Mouse (Mus musculus): ENCODE measurements around the gene Eomes. TPM values are rescaled to one million over a fixed set of nuclear protein-coding genes. Genes with fewer than 3 reads are reported as not detected.

Gene Eomes
- 28.3 and 33.9 TPM in 2 replicates for polyA plus RNA-seq (2015; fragmentation: Nextera tagmentation; extraction: Ambion mirVana)

- Histone ChIP-seq H3K9me3 (no peaks in the 10 kb centered on the region), H3K4me2 (replicated peaks) (peak within 1 kb of the TSS; percentile 51), H3K27me3 (peaks cover 54% of the 10 kb centered on the region), H3K9ac (replicated peaks) (peak within 1 kb of the TSS; percentile 41), H3K4me3 (peak within 1 kb of the TSS; percentile 43), H3K36me3 (no peaks in the 10 kb centered on the region), H3K4me1 (peaks cover 37% of the 10 kb centered on the region), H3K27ac (replicated peaks) (peak within 1 kb of the TSS; percentile 70)
- ATAC-seq (replicated peaks) = peak; percentile 49; the same call in 1 of the 2 replicates
- WGBS = 1% methylated on average over 9 of the region's 9 CpGs
These were observed at the start of gene Eomes for GRCm38 (mm10) chr9:118477961-118478360. Gene Eomes, plus strand, starts transcription at chr9:118478212.

- no peak for ATAC-seq (replicated peaks)
- H3K36me3 ChIP-seq = no peaks in the 10 kb centered on the region
- H3K27me3 ChIP-seq = no peaks in the 10 kb centered on the region
- H3K27ac ChIP-seq (replicated peaks) = no peak overlapping the region
- no peak overlapping the region for H3K4me2 ChIP-seq (replicated peaks)
- H3K9me3 ChIP-seq = no peaks in the 10 kb centered on the region
- 25% methylated on average over 9 of the region's 9 CpGs for WGBS
- no peak overlapping the region for H3K9ac ChIP-seq (replicated peaks)
- no peaks in the 10 kb centered on the region for H3K4me1 ChIP-seq
- H3K4me3 ChIP-seq = no peak overlapping the region
These were observed 33.2 kb upstream of the Eomes start for GRCm38 (mm10) chr9:118444809-118445208.

- H3K4me3 ChIP-seq = no peak overlapping the region
- H3K4me1 ChIP-seq = no peaks in the 10 kb centered on the region
- H3K27me3 ChIP-seq = no peaks in the 10 kb centered on the region
- no peak for ATAC-seq (replicated peaks)
- H3K9ac ChIP-seq (replicated peaks) = no peak overlapping the region
- no peaks in the 10 kb centered on the region for H3K36me3 ChIP-seq
- no peaks in the 10 kb centered on the region for H3K9me3 ChIP-seq
- H3K27ac ChIP-seq (replicated peaks) = no peak overlapping the region
- no peak overlapping the region for H3K4me2 ChIP-seq (replicated peaks)
- 84% methylated on average over 8 of the region's 8 CpGs for WGBS
These were observed 28.7 kb upstream of the Eomes start for GRCm38 (mm10) chr9:118449336-118449735.

GRCm38 (mm10) chr9:118453427-118453826 lies 24.6 kb upstream of the Eomes start:
- whole genome bisulfite sequencing = 57% methylated on average over 9 of the region's 9 CpGs
- no peaks in the 10 kb centered on the region for H3K9me3 ChIP-seq
- H3K4me1 ChIP-seq = peaks cover 7% of the 10 kb centered on the region
- H3K4me3 ChIP-seq = no peak overlapping the region
- H3K36me3 ChIP-seq = no peaks in the 10 kb centered on the region
- no peak overlapping the region for H3K4me2 ChIP-seq (replicated peaks)
- no peak for ATAC-seq (replicated peaks)
- no peak overlapping the region for H3K9ac ChIP-seq (replicated peaks)
- H3K27ac ChIP-seq (replicated peaks) = no peak overlapping the region
- no peaks in the 10 kb centered on the region; the same call in 1 of the 2 replicates for H3K27me3 ChIP-seq

GRCm38 (mm10) chr9:118455188-118455845 lies 22.7 kb upstream of the Eomes start:
- ATAC-seq (replicated peaks) = peak; percentile 88
- WGBS = 50% methylated on average over 9 of the region's 9 CpGs

GRCm38 (mm10) chr9:118456405-118456804 lies 21.6 kb upstream of the Eomes start:
- H3K36me3 ChIP-seq = no peaks in the 10 kb centered on the region
- no peak overlapping the region for H3K4me2 ChIP-seq (replicated peaks)
- H3K9me3 ChIP-seq = no peaks in the 10 kb centered on the region
- ATAC-seq (replicated peaks) = no peak
- peaks cover 7% of the 10 kb centered on the region for H3K4me1 ChIP-seq
- no peak overlapping the region for H3K9ac ChIP-seq (replicated peaks)
- no peak overlapping the region for H3K27ac ChIP-seq (replicated peaks)
- H3K4me3 ChIP-seq = no peak overlapping the region
- H3K27me3 ChIP-seq = peaks cover 3% of the 10 kb centered on the region; the same call in 1 of the 2 replicates
- WGBS = 48% methylated on average over 6 of the region's 6 CpGs

More at GRCm38 (mm10) chr9:118455188-118455845, 22.7 kb upstream of the Eomes start:
- Histone ChIP-seq H3K27me3 (peaks cover 3% of the 10 kb centered on the region; the same call in 1 of the 2 replicates), H3K4me2 (replicated peaks) (no peak overlapping the region), H3K36me3 (no peaks in the 10 kb centered on the region), H3K4me3 (no peak overlapping the region), H3K9me3 (no peaks in the 10 kb centered on the region), H3K27ac (replicated peaks) (no peak overlapping the region), H3K9ac (replicated peaks) (no peak overlapping the region), H3K4me1 (peaks cover 7% of the 10 kb centered on the region)

- Histone ChIP-seq H3K27ac (replicated peaks) (no peak overlapping the region), H3K9ac (replicated peaks) (no peak overlapping the region), H3K27me3 (peaks cover 7% of the 10 kb centered on the region; the same call in 1 of the 2 replicates), H3K36me3 (no peaks in the 10 kb centered on the region), H3K4me2 (replicated peaks) (no peak overlapping the region), H3K4me3 (no peak overlapping the region), H3K9me3 (no peaks in the 10 kb centered on the region), H3K4me1 (peaks cover 7% of the 10 kb centered on the region)
- 39% methylated on average over 5 of the region's 5 CpGs for WGBS
- no peak for ATAC-seq (replicated peaks)
These were observed 20.0 kb upstream of the Eomes start for GRCm38 (mm10) chr9:118458039-118458438.

GRCm38 (mm10) chr9:118464031-118464430 lies 14.0 kb upstream of the Eomes start:
- Histone ChIP-seq H3K36me3 (no peaks in the 10 kb centered on the region), H3K4me3 (no peak overlapping the region), H3K9me3 (no peaks in the 10 kb centered on the region), H3K27me3 (peaks cover 34% of the 10 kb centered on the region), H3K4me1 (peaks cover 10% of the 10 kb centered on the region), H3K27ac (replicated peaks) (no peak overlapping the region), H3K4me2 (replicated peaks) (no peak overlapping the region), H3K9ac (replicated peaks) (no peak overlapping the region)
- no peak for ATAC-seq (replicated peaks)
- WGBS = 37% methylated on average over 1 of the region's 1 CpGs

- no peaks in the 10 kb centered on the region for H3K36me3 ChIP-seq
- 3% methylated on average over 14 of the region's 14 CpGs for WGBS
- no peak overlapping the region for H3K9ac ChIP-seq (replicated peaks)
- peaks cover 56% of the 10 kb centered on the region for H3K27me3 ChIP-seq
- ATAC-seq (replicated peaks) = no peak
- no peaks in the 10 kb centered on the region for H3K9me3 ChIP-seq
- no peak overlapping the region for H3K27ac ChIP-seq (replicated peaks)
- 0 out of 2 replicates have a peak overlapping the region, but pooled peaks have one; percentile 8 for H3K4me3 ChIP-seq
- H3K4me2 ChIP-seq (replicated peaks) = peak overlapping the region; percentile 26; the same call in 1 of the 2 replicates
- peaks cover 14% of the 10 kb centered on the region for H3K4me1 ChIP-seq
These were observed 9.7 kb upstream of the Eomes start for GRCm38 (mm10) chr9:118468301-118468700.

GRCm38 (mm10) chr9:118469272-118469671 lies 8.7 kb upstream of the Eomes start:
- Histone ChIP-seq H3K27me3 (peaks cover 56% of the 10 kb centered on the region), H3K4me2 (replicated peaks) (no peak overlapping the region), H3K36me3 (no peaks in the 10 kb centered on the region), H3K4me3 (no peak overlapping the region), H3K9ac (replicated peaks) (no peak overlapping the region), H3K4me1 (peaks cover 14% of the 10 kb centered on the region), H3K27ac (replicated peaks) (no peak overlapping the region), H3K9me3 (no peaks in the 10 kb centered on the region)
- no peak for ATAC-seq (replicated peaks)
- 6% methylated on average over 16 of the region's 16 CpGs for WGBS

GRCm38 (mm10) chr9:118471296-118471695 lies 6.7 kb upstream of the Eomes start:
- Histone ChIP-seq H3K27me3 (peaks cover 65% of the 10 kb centered on the region), H3K4me1 (peaks cover 20% of the 10 kb centered on the region), H3K36me3 (no peaks in the 10 kb centered on the region), H3K4me3 (no peak overlapping the region), H3K9ac (replicated peaks) (no peak overlapping the region), H3K27ac (replicated peaks) (no peak overlapping the region), H3K4me2 (replicated peaks) (no peak overlapping the region), H3K9me3 (no peaks in the 10 kb centered on the region)
- no peak for ATAC-seq (replicated peaks)
- WGBS = 30% methylated on average over 3 of the region's 3 CpGs

- H3K27me3 ChIP-seq = peaks cover 49% of the 10 kb centered on the region
- peak; percentile 79 for ATAC-seq (replicated peaks)
- H3K4me1 ChIP-seq = peaks cover 37% of the 10 kb centered on the region
- H3K36me3 ChIP-seq = no peaks in the 10 kb centered on the region
- H3K9ac ChIP-seq (replicated peaks) = no peak overlapping the region
- WGBS = under 1% methylated on average over 22 of the region's 22 CpGs
- peak overlapping the region; percentile 51 for H3K4me2 ChIP-seq (replicated peaks)
- H3K4me3 ChIP-seq = peak overlapping the region; percentile 43
- H3K27ac ChIP-seq (replicated peaks) = peak overlapping the region; percentile 70
- H3K9me3 ChIP-seq = no peaks in the 10 kb centered on the region
These were observed 1.7 kb upstream of the Eomes start for GRCm38 (mm10) chr9:118476211-118476765.
